Mouse (Mus musculus) spleen, adult 18-20 months (tissue): Measurements from ENCODE around the gene Ippk.

ENCODE experiments used
- DNase-seq, 2 experiments: peaks; one replicate each; pipeline ENCODE4 v3.0.0; 2022; ENCODE audit warnings: mixed read lengths in 2 of 2

Gene Ippk

DNA sequence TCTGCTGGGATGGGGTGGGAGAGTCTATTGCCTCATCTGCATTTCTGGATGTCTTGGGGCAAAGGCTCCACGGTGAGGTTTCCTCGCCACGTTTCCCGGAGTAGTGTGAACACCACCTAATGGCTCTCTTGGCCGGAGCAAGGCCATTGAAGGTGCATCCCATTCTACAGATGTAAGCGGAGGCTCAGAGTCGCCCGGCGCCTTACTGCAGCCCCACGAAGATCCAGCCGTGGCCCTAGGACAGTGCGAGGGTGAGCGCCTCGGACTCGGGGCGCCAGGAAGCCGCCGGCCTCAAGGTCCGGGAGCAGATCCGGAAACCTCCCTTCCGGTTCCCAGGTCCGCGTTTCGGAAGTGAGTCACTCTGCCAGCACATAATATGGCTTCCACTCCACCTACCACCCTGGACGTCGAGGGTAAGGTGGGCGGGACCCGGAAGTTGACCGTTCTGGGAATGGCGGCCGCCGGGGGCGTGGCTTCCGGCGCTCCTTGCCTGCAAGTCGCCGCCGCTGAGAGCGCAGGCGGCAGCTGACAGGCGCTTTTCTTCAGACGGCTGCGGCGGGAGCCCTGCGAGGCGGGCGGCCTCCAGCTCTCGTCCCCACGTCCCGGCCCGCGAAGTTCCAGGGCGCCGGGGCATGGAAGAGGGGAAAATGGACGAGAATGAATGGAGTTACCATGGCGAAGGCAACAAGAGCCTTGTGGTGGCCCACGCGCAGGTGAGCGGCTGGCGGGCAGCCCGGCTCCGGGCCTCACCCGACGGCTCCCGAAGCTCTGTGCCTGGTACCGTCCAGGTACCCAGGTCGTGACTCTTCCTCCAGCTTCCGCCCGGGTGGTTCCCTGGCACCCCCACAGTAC lies at the start of gene Ippk:
TSS of gene Ippk (plus strand) at position 496 of the 852 bp plus-strand sequence.
- DNase-seq, result peak; percentile 97

DNA sequence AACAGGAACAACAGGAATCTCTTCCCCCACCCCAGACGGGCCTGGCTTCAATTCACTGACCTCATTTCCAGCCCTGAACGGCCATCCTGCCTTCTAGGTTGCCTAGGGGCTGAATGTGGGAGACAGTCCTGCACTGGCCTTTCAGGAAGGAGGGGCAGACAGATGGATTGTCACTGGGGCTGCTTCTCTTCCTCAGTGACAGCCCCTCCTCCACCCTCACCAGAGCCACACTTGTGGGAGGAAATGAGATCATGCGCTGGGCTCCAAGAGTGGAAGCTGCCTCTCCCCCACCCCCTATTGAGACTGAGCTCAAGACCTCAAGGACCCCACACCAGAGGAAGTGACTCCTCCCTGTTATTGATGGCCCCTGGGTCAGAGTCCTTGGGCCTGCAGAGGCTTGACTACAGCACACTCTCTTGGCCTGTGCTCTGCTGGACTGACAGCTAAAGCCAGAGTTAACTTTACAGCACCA lies 49.6 kb upstream of the Ippk start:
- DNase-seq, result peak; percentile 33 to 41

DNA sequence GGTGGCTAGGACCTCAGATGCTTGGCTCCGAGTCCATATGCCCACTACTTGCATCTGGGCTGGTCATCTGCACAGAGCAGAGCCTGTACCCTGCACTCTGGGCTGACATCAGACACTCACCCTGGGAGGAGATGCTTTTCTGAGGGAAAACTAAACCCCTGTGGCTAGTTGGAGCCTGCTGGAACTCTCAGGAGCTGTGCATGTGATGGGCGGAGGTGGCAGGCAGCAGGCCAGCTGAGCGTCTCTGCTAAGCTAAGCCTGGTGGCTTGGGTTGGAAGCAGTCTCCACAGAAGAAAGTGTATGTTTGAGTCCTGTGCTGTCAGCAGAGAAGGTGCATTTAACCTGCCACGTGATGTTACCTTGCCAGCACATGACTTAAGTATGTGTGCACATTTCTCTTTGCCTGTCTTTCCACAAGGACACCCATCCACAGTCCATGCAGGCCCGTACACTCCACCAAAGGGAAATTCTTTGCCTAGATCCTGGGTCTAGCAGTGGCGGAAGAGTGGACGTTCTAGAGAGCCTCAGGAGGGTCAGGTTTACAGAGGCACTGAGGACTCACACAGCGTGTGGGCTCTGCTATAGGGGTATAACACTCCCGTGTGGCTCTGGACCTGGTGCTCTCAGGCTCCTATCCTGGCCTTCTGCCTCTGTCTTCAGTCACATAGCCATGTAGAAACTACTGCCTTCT lies 48.5 kb upstream of the Ippk start:
- DNase-seq, result no peak

DNA sequence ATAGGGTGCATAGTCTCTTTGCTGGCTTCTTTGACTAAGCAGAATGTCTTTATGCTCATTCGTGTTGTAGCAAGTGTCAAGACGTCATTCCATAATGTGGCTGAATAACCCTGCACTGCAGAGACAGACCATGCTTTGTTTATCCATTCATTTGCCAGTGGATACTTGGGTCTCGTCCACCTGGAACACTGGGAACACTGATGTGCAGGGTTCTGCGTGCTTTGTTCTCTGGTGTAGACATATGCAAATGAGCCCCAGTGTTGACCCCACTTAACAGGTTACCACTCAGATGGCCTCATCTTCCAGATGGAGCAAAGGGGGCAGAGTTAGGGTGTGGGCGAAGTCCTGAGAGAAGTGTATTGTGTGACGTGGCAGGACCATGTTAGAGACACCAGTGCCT lies 46.7 kb upstream of the Ippk start:
- no peak for DNase-seq

DNA sequence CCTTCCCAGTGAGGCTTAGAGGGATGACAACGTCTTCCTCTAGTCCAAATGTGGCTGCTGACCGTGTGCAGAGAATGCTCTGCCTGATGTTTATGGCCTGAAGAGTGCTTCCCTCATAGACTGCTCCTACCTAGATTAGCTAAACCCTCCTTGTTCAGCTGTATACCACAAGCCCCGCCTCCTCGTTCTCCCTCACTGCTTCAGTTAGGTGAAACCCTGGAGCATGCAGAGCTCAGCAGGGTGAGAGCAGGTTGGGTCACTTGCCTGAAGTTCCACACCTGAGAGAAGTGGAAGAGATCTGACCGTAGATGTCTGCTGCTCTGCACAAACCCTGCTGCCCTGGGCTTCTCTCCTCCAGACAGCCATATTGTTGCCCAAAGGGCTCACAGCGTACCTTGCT lies 46.3 kb upstream of the Ippk start:
- no peak for DNase-seq

DNA sequence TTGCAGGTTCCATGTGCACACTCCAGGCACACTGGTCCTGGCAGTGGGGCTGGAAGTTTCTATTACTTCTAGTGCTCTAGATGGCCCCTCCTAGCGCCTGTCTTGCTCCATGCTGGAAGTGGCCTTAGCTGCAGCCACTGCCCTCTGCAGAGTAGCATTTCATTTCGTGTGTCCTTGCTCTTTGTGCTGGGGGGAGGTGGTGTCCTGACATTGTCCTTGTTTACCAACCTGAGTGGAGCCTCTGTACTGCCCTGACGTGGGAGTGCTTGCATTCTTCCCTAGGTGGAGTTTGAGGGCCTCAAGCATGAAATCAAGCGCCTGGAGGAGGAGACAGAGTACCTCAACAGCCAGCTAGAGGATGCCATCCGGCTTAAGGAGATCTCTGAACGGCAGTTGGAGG lies 43.4 kb upstream of the Ippk start:
- DNase-seq, result no peak

DNA sequence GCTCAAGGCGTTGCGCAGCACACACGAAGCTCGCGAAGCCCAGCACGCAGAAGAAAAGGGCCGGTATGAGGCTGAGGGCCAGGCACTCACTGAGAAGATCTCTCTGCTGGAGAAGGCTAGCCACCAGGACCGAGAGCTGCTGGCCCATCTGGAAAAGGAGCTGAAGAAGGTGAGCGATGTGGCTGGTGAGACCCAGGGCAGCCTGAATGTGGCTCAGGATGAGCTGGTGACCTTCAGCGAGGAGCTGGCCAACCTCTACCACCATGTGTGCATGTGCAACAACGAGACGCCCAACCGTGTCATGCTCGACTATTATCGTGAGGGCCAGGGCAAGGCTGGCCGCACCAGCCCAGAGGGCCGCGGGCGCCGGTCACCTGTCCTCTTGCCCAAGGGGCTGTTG lies 41.7 kb upstream of the Ippk start:
- DNase-seq, result no peak

DNA sequence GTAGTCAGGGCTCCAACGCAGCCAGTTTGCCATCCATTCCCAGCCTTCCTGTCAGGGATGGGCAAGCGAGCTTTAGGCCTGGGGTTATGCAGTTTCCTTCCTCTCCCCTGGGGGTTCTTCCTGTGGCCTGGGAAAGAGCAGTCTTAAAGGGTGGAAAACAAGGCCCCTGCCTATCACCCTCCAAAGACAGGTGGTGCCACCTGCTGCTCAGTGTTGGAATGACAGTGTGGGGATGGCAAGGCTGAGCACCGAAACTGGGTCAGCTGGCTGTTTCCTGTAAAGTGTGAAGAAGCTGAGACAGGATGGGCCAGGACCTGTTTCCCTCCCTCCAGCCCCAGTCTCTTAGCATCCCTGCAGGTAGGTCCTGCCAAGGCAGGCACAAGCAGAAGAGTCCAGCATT lies 39.8 kb upstream of the Ippk start:
- peak; percentile 60 to 85 for DNase-seq

DNA sequence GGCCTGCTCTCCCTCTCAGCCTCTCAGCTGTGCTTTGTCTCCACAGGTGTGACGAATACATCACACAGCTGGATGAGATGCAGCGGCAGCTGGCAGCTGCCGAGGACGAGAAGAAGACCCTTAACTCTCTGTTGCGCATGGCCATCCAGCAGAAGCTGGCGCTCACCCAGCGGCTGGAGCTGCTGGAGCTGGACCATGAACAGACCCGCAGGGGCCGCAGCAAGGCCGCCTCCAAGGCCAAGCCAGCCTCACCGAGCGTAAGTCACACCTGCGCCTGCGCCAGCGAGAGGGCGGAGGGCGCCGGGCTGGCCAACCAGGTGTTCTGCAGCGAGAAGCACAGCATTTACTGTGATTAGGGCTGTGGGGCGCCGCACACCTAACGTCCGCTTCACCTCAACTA lies 38.1 kb upstream of the Ippk start:
- no peak for DNase-seq

DNA sequence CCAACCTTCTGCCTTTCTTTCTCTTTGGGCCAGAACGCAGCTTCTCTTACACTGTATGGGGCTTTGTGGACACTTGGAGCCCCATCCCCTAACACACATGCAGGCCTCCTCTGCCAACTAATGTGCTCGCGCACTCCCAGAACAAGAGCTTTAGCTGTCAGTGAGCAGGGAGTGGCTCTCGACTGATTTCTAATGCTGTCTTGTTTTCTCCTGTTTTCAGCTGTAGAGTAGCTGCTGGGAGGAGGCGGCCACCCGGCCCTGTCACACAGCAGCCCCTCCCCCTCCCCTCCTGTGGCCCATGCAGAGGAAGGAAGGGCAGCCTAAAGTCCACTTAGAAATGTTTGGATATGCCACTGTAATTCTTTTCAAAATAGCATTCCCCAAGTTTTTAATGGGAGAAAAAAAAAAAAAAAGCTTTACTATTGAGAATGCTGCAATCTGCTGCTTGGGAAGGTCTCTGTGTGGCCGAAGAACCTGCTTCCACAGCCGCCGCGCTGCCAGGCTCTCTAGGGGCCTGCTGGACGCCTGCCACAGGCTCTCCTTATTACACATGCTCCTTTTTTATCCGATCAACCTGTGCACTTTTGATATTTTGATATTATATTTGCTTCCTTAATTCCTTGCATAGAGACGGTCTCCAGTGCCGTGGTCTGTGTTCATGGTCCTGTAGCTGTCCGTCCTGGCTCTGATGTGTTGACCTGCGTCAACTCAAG lies 36.1 kb upstream of the Ippk start:
- no peak for DNase-seq

DNA sequence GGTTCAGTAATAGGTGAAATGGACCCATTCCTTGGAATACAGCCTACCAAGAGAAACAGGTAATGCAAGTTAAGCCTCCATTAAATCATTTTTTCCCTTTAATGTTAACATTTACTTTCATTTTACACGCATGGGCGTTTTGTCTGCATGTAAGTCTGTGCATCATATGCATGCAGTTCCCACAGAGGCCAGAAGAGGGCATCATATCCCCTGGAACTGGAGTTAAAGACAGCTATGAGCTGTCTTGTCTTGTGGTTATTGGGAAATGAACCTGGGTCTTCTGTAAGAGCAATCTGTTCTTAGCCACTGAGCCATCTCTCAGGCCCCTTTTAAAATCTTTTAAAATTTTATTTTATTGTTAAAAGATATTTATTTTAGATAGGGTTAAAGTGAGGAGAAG lies 29.7 kb upstream of the Ippk start:
- DNase-seq, result no peak

DNA sequence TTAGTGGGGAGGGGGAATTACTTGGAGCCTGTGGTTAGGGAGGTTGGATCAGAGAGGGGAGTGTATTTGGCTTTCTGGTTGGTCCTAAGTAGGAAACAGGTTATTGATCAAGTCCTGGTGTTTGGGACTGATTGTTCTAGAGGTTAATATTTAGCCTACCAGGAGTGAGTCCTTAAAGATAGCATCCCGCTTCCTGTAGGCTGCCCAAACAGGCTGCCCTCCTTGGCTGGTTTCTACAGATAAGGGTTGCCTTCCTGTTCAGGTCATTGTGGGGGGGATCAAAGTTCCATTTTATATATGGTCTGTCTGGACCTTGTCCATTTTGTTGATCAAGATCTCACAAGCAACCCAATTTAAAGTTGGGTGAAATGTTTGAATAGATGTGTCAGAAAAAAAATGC lies 27.5 kb upstream of the Ippk start:
- no peak for DNase-seq

DNA sequence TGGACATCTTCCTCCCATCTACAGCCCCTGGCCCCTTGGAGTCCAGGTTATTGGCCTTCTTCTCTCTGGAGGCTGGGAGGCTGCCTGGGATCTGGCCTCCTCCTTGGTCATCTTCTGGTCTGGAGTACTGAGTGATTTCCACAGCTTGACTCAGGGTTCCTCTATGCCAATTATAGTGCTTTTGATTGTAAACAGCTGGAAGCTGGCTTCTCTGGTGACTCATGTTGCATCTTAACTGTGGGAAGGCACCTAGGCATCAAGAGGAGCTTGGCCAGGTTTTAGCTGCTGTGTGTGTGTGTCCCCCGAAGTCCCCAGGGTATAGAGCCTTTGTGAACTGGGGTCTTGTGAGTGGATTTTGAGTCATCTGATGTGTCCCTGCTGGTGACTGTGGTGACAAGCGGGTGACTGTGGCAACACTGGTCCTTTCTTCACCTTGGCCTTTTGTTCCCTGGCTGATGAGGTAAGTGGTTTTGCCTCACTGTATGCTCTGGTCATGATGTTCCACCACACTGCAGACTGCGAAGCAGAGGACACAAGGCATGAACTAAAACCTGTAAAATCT lies 26.1 kb upstream of the Ippk start:
- DNase-seq, result no peak

DNA sequence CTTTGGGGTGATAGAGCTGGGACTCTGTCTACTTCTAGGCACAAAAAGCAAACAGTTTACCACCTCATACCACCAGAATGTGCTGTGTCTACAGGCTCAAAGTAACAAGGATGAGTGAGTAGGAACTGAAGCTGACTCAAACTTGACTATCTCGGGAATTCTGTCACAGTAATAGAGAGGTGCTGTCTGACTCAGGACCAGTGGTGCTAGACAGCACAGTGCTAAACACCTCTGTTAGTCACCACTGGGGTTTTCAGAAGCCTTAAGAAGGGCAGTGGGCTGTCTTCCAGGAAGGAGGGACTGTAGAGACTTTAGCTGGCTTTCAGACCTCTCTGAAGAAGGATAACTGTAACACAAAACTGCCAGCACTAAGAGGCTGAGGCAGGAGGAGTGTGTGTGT lies 24.3 kb upstream of the Ippk start:
- no peak for DNase-seq

DNA sequence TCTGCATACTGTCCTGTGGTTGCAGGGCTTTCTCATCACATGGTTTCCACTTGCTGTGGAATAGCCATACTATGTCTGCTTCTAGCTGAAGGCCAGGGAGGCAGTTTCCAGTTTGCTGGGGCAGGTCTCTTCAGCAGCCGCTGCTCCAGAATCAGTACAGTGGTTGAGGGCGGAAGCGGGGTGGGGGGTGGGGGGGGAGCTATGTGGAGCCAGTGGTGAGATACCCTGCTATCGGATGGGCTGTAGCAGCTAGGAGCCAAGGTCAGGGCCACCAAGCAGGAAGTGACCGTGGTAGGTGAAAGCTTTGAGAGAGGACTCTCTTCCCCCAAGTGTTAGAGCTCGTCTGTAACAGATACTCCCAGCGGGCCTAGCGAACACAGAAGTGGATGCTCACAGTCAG lies 22.9 kb upstream of the Ippk start:
- no peak for DNase-seq

DNA sequence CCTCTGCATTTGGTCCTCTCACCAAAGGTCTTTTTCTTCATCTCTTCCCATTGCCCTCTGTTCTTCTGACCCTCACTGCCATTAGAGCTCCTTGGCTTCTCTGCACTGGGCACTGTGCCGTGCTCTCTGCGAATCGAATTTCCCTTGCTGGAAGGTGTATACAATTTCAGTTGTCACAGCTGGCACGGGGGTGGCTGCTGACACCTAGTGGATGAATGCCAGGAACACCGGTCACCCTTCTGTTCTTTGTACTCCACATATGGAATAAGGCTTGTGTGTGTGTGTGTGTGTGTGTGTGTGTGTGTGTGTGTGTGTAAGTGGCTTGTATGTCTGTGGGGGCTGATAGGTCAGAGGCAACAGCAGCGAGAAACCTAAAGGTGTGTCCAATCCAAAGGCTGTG lies 20.9 kb upstream of the Ippk start:
- no peak for DNase-seq

DNA sequence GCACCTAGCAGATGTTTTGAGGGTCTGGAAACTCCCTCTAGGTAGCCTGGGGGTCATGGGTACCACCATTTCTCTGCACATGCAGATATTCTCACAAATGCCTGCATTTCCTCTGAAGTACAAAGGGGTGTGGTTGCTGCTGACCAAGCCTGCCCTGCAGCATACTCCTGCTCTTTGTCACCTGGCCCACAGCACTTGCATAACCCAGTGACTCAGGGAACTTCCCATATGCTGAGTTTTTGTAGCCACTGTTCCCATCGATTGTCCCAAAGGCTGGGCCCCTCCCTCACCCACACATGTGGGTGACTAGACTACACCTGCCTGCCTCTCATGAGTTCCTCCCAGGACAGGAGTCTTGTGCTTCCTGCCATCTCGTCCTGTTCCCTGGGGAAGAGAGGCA lies 18.4 kb upstream of the Ippk start:
- DNase-seq, result no peak

DNA sequence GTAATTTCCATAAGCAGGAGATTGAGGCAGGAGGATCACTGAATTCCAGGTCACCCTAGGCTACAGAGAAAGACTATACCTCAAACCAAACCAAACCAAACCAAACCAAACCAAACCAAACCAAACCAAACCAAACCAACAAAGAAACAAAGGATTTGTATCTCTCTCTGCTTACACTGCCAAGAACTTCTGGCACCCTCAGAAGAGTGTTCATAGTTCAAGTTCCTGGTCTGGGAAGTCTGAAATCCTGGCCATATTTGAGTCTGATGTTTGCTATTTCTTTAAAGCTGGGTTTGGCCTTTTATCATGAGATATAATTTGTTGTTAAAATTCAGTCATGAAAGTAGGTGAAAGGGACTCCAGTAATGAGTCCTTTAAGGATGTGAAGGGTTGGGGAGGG lies 13.3 kb upstream of the Ippk start:
- DNase-seq, result no peak

DNA sequence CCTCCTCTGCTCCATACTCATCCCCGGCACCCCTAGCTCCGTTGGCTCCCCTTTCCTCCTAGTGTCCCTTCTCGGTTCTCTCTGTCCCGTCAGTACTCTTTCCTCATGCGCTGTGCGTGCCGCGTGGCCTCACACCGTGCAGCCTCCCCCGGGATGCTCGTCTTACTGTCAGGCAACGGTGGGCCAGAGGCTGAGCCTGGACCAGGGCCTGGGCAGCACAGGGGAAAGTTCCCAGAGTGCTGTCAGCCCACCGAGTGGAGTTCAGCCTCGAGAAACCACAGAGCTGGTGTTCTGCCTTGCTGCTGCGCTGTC lies 513 bp downstream of the Ippk start:
- no peak for DNase-seq

DNA sequence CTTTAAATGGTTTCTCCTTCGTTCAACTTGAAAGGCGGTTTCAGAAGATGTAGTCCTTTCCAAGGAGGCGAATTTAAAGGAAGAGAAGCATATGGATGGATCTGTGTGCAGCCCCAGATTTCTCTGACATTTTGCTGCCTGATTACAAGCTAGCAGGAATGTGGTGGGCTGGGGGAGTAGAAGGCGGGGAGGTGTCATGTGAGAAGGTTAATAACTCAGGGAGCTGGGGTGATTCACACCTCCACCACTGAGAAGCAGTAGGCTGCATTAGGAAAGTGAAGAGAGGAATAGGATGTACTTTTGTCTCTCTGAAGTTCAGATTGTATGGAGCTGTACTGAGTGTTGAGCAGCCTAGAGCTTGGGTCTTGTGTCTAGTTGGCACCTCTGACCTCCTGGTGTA lies 910 bp downstream of the Ippk start:
- DNase-seq, result no peak

DNA sequence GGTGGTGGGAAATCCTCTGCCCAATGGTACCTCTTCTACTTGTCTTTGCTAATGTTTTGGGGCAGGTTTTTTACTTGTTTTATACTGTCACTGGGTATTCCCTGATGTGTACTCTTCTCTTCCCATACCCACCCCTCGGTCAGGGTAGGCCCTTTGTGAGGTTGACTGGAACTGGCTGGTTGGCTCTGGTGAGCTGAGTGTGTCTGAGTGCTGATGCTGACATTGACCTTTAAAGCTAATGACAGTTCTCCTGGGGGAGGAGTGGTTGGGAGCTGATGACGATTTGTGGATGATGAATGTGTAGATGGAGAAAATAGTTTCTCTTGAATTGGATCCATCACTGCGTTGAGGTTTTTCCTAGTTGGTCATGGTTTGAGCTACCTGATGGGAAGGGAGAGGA lies 5.7 kb downstream of the Ippk start:
- DNase-seq, result no peak

DNA sequence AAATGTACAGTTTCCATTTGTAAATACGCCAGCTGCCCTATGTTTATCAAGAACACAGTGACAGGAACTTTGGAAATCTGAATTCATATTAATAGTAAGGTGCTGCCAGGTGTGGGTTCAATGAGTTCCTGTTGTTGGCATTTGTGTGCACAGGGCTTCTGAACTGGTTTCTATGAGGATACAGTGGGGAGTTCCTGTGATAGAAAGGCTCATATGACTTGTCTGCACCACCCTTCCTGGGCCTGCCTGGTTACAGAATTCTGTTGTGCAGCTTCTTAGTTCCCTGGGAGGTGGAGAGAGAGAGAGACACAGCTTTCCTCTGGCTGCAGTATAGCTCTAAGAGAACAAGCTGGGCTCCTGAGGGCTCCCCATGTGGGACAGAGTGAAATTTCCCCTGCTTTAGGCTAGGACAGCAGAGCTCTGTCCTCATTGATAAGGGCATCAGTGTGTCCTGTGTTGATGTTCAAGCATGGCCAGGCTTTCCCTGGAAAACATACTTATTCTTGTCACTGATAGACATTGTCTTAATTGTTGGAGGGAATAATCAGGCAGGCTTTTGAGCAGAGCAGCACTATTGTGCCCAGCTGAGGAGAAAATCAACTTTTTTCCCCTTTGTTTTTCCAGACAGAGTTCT lies 7.1 kb downstream of the Ippk start:
- DNase-seq, result no peak

DNA sequence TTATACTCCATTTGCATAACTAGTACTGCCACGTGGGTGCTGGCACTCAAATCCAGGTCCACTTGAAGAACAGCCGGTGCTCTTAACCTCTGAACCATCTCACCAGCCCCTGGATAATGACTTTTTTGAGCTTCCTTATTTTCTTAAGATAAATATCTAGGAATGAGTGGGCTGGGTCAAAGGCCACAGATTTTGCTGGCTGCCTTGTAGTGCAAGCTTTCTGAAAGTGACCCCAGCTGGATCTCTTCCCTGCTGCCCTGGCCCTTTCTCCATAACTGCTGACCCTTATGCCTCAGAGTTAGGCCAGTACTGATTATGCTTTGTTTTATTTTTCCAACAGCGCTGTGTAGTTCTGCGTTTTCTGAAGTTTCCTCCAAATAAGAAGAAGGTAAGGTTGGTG lies 9.5 kb downstream of the Ippk start:
- no peak for DNase-seq
